Mouse (Mus musculus) testis, adult 2 months (tissue): ENCODE measurements at regions not wholly inside any gene's neighbourhood (a gene's known extent, or its start where the extent isn't known, plus 50 kb on each side); places are given as distances from the start of the nearest gene placed in this dataset.

ENCODE experiments used
- H3K27ac ChIP-seq: fragments of 200-500 bp; 2 replicates; pipeline ENCODE4 v1.5.1; 2012; ENCODE audit warnings: low read depth, low read length; ENCODE audit not compliant: control insufficient read depth, insufficient read depth
- H3K27me3 ChIP-seq: fragments of 200-500 bp; 2 replicates; pipeline ENCODE4 v1.6.1; 2012; ENCODE audit warnings: mild to moderate bottlenecking, low read length, moderate library complexity; ENCODE audit not compliant: control insufficient read depth, insufficient read depth
- H3K36me3 ChIP-seq: fragments of 200-500 bp; 2 replicates; pipeline ENCODE4 v1.6.1; 2012; ENCODE audit warnings: mild to moderate bottlenecking, low read length; ENCODE audit not compliant: control insufficient read depth, insufficient read depth
- H3K4me1 ChIP-seq: fragments of 200-500 bp; 2 replicates; pipeline ENCODE4 v1.6.1; 2012; ENCODE audit warnings: low read length; ENCODE audit not compliant: control insufficient read depth, insufficient read depth
- H3K4me3 ChIP-seq: fragments of 200-500 bp; 2 replicates; pipeline ENCODE4 v1.5.1; 2012; ENCODE audit warnings: low read depth, mild to moderate bottlenecking, low read length, moderate library complexity, mixed read lengths; ENCODE audit not compliant: control insufficient read depth
- CTCF ChIP-seq: fragments of 200-500 bp; IDR thresholded peaks from 2 replicates; pipeline ENCODE4 v1.5.1; 2012; ENCODE audit warnings: low read depth, mild to moderate bottlenecking, inconsistent platforms, low read length, moderate library complexity; ENCODE audit not compliant: control insufficient read depth, insufficient read depth, insufficient replicate concordance
- POLR2A ChIP-seq: fragments of 200-500 bp; IDR thresholded peaks from 2 replicates; pipeline ENCODE4 v1.6.1; 2012; ENCODE audit warnings: low read depth, mild to moderate bottlenecking, inconsistent platforms, low read length, moderate library complexity; ENCODE audit not compliant: control insufficient read depth

DNA sequence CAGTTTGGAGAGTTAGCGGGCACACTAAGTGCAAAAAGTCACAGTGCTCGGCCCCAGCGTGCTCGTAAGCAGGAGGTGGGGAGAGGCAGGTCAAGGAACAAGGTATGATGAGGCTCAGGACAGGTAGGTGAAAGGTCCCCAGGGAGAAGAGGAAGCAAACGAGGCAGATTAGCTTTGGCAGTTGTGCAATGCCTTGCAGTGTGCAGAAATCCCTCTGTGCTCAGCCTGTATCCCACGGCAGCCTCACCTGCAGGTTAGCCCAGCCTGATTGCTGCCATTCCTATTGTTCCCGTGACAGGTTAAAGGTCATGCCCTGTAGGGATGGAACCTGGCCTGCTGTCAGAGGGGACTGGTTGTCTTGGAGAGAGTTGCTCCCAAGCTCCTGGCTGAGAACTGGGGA lies 257.6 kb downstream of the Zfp704 start:
- H3K27ac ChIP-seq, result no peak overlapping the region
- H3K4me3 ChIP-seq, result no peak overlapping the region
- no peaks in the 10 kb centered on the region for H3K27me3 ChIP-seq
- TF ChIP-seq POLR2A (no peak), CTCF (no peak)
- no peaks in the 10 kb centered on the region; the same call in 1 of the 2 replicates for H3K4me1 ChIP-seq
- H3K36me3 ChIP-seq, result no peaks in the 10 kb centered on the region

DNA sequence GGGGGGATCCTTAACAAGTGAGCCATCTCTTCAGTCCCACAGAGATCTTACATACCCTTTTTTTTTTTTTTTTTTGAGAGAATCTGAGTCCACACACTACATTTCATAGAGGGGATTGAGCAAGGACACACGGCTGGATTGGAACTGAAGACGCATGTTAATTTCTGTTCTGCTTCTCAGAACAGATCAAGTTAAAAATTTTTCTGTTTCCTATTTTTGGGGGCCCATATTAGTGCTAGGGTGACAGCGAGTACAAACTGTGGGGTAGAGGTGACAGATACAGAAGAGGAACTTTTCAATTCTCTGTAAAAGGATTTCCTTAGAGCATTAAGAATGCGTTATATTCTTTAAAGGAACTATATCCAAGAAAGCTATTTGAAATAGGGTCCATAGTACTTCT lies 260.1 kb downstream of the Zfp704 start:
- Histone ChIP-seq H3K27ac (no peak overlapping the region), H3K4me3 (no peak overlapping the region), H3K4me1 (peaks cover 4% of the 10 kb centered on the region), H3K27me3 (no peaks in the 10 kb centered on the region), H3K36me3 (no peaks in the 10 kb centered on the region)
- no peak for TF ChIP-seq CTCF
- TF ChIP-seq POLR2A, result no peak

DNA sequence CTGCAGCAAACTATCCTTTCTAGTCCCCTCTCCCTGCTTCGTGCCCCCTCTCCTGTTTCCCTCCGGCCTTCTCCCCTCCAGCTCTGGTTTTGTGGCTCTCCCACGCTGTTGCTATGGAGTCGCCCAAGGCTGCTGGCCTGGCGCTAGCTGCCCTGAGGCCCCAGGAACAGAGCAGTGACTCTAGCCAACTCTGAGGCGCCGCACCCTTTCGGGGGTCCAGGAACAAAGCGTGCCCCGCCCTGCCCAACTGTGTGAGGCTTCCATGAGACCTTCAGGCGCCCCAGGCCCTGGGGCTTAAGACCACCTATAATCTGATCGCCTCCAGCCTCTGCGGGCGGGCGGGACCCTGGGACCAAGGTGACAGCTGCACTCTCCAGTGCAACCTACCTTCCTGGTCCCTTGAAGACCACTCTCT lies 262.4 kb downstream of the Zfp704 start:
- Histone ChIP-seq H3K36me3 (no peaks in the 10 kb centered on the region), H3K4me1 (peaks cover 4% of the 10 kb centered on the region), H3K27ac (no peak overlapping the region), H3K4me3 (no peak overlapping the region), H3K27me3 (no peaks in the 10 kb centered on the region)
- TF ChIP-seq CTCF (no peak), POLR2A (no peak)

DNA sequence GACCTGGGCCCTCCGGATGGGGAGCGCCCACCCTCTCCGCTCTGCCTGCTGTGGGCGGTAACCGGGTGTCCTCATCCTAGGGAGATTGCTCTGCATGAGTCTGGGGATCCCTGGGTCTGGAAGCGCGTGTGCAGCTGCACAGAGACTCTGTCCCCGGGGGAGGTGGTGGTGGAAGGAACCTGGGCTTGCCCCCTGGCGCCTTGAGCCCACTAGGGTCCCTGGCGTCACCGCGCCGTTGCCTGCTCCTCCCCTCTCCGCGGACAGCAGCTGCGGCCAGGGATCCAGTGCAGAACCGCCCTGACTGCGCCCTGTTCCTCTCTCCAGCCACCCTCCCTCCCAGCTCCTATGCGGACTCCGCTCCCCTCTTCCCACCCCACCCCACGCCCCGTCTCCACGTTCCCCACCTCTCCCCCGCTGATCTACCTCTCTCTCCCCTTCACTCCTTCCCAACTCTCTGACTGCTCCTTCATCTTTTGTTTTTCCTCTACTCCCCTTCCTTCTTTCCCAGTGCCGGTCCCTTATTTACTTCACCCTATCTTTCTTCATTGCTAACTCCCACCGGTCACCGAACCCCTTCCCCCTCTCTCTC lies 262.9 kb downstream of the Zfp704 start:
- Histone ChIP-seq H3K27ac (no peak overlapping the region), H3K27me3 (no peaks in the 10 kb centered on the region)

DNA sequence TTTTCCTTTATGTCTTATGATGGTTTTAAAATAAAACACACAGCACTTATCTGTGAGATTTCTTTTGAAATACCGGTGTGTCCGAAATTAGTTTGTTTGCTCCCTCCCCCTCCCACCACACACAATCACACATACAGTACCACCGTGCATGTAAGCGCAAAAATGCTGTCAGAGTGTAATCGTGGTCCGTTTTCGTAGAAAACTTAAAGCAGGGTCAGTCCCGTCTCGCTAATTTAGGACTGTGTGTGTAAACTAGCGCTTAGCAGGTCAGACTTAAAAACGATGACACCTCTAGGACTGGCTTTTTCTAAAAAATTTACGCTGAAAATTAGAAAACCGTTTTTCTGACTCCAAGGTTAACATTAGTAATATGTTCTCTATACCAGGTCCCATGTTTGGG lies 263.5 kb downstream of the Zfp704 start:
- Histone ChIP-seq H3K36me3 (no peaks in the 10 kb centered on the region), H3K4me1 (peaks cover 4% of the 10 kb centered on the region), H3K27ac (no peak overlapping the region), H3K27me3 (no peaks in the 10 kb centered on the region), H3K4me3 (no peak overlapping the region)
- TF ChIP-seq CTCF, result no peak
- no peak for TF ChIP-seq POLR2A

More for the DNA sequence above, 262.9 kb downstream of the Zfp704 start:
- peak overlapping the region; percentile 67 for H3K4me3 ChIP-seq
- H3K4me1 ChIP-seq, result peaks cover 4% of the 10 kb centered on the region
- no peaks in the 10 kb centered on the region for H3K36me3 ChIP-seq
- no peak for TF ChIP-seq CTCF
- TF ChIP-seq POLR2A, result no peak

DNA sequence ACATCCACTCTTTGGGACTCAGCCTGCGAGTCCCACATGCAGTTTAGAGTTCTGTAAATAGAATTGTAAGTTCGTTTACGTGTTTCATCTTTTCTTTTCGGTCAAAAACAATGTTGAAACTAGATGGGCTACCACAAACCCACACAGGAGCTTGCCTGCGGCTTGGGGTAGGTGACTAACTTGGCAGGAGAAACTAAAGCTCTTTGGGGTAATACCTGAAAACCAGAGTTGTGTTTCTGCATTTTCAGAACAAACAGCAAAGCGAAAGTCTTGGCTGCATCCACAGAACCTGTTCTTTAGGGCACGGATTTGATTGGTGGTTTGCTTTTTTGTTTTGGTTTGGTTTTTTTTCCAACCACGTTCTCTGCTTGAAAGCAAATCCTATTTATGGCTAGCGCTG lies 264.0 kb downstream of the Zfp704 start:
- Histone ChIP-seq H3K4me1 (peaks cover 4% of the 10 kb centered on the region), H3K27me3 (no peaks in the 10 kb centered on the region), H3K27ac (no peak overlapping the region), H3K36me3 (no peaks in the 10 kb centered on the region), H3K4me3 (no peak overlapping the region)
- TF ChIP-seq POLR2A (no peak), CTCF (no peak)

DNA sequence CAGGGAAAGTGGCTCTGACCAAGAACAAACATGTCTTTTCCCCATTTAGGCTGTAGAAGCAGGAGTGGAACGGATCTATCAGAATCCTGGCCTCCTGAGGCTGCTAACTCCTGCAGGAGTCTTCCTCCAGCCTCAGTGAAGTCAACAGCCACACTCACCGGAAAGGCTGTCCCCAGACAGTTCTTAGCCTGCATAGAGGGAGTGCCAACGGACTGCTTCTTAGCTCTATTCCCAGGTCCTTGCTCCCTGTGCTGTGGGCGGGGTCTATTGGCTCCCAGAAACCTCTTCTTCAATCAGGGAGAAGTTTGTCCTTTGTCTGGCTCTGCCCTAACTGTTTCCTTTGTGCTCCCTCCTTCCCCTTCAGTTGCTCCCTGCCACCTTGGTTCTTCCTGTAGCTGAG lies 266.3 kb downstream of the Zfp704 start:
- H3K36me3 ChIP-seq, result no peaks in the 10 kb centered on the region
- TF ChIP-seq POLR2A (no peak), CTCF (no peak)
- no peak overlapping the region for H3K27ac ChIP-seq
- H3K4me1 ChIP-seq, result peaks cover 6% of the 10 kb centered on the region
- H3K27me3 ChIP-seq, result no peaks in the 10 kb centered on the region
- no peak overlapping the region for H3K4me3 ChIP-seq

DNA sequence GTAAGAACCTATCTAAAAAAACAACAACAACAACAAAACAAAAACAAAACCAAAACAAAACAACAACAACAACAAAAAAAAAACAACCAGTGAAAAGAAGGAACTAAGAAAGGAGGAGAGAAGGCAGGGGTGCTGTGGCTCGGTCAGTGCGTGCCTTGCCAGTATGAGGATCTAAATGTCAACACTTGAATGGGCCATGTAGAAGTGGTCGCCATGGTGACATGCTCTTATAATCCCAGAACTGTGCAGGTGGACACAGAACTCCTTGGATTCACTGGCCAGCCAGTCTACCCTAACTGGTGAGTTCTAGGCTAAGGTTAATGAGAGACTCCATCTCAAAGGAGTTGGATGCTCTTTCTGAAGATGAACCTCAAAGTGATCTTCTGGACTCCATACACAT lies 267.7 kb downstream of the Zfp704 start:
- H3K4me3 ChIP-seq, result no peak overlapping the region
- H3K27me3 ChIP-seq, result no peaks in the 10 kb centered on the region
- H3K4me1 ChIP-seq, result peaks cover 6% of the 10 kb centered on the region
- TF ChIP-seq POLR2A (no peak), CTCF (no peak)
- no peak overlapping the region for H3K27ac ChIP-seq
- H3K36me3 ChIP-seq, result no peaks in the 10 kb centered on the region
